Mouse (Mus musculus) spleen, postnatal 10 days (tissue): ENCODE results near the gene Lamb2.

ENCODE experiments used
- DNase-seq, 2 experiments: peaks; one replicate each; pipeline ENCODE4 v3.0.0; 2021 to 2022; ENCODE audit warnings: low spot score in 2 of 2

The Lamb2 gene

DNA sequence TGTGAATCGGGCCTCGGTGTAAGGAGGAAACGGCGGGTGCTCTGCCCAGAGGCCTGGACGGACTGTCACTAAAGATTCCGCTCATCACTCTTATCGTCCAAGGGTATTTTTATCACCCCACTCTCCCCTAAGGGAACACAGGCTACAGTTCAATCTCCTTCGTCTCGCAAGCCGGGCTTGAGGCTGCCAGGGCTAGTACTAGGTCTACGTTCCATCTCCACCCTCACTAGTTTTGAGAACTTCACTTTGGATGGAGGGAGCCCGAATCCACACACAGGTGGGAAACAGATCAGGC, 11.7 kb downstream of the Lamb2 start:
- DNase-seq: no peak

DNA sequence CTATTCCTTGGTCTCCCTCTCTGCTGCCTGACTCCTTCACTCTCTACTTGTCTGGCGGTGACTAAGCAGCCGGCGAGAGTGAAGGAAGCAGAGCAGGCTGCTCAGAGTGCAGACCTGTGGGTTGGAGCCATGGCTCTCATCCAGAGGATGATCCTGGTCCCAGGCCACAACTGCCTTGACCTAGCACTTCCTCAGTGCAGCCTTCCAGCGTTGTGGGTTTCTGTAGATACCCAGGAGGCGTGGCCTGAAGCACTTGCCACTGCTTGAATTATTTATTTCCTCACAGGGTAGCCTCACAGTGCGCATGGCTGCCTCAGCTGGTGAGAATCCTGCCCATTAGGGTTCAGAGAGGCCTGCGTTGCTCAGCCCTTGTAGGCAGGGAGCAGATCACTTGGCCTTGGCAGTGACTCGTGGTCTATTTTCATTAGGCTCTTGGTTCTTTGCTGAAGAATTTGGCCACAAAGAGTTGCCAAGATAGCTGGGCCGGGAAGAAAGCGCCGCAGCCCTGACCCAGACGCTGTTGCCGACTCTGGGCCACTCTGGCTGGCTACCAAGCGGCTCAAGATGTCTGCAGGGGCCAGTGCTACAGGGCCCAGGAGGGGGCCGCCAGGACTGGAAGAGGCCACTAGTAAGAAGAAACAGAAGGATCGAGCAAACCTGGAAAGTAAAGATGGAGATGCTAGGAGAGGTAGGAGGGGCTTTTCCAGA, 12.7 kb downstream of the Lamb2 start:
- peak in 1 of 2 experiments; percentile 37 for DNase-seq

DNA sequence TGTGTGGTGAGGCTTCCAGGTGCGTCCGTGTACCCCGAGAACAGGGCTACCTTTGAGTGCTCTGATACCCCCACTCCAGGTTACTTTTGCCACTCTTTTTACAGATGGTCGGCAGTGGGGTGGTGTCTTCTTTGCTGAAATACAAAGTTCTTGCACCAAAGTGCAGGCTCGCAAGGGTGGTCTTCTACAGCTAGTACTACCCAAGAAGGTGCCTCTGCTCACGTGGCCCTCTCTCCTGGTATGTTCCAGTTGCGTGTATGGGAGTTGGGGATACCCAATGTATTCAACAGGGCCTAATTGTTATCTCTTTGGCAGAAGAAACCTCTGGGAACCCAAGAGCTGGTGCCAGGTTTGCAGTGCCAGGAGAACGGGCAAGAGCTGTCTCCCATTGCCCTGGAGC, 13.7 kb downstream of the Lamb2 start:
- no peak for DNase-seq

DNA sequence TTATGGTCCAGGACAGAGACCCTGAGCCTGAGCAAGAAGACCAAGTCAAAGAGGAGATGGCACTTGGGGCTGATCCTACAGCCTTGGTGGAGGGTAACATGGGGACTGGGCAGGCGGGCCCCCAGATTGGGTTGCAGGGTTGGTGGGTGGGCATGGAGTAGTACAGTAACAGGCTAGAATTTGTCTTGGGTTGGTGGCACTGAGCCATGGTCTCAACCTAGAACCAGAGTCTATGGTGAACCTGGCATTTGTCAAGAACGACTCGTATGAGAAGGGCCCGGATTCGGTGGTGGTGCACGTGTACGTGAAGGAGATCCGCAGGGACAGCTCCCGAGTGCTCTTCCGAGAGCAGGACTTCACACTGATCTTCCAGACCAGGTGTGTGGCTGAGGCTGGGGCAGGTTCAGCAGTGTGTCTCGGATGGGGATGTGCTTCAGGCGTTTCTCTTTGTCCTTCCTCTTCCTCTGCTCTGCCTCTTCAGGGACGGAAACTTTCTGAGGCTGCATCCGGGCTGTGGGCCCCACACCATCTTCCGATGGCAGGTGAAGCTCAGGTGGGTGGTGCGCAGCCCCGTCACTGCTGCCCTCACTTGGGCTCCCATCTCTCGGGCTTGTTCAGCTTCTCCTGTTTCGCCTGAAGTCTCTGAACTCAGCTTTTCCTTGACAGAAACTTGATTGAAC, 14.8 kb downstream of the Lamb2 start:
- DNase-seq: no peak

DNA sequence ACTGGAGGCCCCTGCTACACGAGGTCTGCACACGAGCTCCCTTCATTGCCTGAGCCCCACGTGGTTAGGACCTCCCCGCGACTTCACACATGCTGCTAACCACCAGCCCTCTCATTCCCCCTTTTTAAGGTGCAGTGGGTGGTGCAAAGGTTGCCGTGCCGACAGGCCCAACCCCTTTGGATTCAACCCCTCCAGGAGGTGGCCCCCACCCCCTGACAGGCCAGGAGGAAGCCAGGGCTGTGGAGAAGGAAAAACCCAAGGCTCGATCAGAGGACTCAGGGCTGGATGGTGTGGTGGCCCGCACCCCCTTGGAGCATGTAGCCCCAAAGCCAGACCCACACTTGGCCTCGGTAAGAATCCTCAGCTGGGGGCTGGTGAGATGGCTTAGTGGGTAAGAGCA, 15.4 kb downstream of the Lamb2 start:
- DNase-seq: no peak

DNA sequence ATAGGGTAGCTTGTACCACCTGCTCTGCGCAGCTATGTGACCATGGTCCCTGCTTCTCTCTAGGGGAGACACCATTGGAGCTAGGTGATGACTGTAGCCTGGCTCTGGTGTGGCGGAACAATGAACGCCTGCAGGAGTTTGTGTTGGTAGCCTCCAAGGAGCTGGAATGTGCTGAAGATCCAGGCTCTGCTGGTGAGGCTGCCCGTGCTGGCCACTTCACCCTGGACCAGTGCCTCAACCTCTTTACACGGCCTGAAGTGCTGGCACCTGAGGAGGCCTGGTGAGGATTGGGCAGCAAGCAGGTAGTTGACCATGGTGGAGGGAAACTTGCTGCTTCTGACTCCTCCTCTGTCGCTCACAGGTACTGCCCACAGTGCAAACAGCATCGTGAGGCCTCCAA, 19.7 kb downstream of the Lamb2 start:
- DNase-seq: no peak

DNA sequence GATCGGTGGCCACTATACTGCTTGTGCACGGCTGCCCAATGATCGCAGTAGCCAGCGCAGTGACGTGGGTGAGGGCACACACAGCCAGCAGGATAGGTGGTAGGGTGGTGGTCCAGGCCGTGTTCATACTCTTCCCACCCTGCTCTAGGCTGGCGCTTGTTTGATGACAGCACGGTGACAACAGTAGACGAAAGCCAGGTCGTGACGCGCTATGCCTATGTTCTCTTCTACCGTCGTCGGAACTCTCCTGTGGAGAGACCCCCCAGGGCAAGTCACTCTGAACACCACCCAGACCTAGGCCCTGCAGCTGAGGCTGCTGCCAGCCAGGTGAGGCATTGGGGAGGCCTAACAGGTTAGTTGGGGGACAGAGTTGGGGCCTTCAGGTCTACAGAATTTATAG, 20.4 kb downstream of the Lamb2 start:
- no peak for DNase-seq

DNA sequence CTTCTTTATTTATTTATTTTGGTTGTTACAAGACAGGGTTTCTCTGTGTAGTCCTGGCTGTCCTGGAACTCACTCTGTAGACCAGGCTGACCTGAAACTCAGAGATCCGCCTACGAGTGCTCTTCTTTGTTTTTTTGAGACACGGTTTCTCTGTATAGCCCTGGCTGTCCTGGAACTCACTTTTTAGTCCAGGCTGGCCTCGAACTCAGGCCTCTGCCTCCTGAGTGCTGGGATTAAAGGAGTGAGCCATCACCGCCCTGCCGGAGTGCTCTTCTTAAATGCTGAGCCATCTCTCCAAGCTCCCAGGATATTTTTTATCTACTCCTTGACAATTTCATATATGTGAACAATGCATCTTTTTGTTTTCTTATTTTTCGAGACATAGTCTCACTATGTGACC, 27.4 kb downstream of the Lamb2 start:
- peak in 1 of 2 experiments; percentile 10 for DNase-seq

DNA sequence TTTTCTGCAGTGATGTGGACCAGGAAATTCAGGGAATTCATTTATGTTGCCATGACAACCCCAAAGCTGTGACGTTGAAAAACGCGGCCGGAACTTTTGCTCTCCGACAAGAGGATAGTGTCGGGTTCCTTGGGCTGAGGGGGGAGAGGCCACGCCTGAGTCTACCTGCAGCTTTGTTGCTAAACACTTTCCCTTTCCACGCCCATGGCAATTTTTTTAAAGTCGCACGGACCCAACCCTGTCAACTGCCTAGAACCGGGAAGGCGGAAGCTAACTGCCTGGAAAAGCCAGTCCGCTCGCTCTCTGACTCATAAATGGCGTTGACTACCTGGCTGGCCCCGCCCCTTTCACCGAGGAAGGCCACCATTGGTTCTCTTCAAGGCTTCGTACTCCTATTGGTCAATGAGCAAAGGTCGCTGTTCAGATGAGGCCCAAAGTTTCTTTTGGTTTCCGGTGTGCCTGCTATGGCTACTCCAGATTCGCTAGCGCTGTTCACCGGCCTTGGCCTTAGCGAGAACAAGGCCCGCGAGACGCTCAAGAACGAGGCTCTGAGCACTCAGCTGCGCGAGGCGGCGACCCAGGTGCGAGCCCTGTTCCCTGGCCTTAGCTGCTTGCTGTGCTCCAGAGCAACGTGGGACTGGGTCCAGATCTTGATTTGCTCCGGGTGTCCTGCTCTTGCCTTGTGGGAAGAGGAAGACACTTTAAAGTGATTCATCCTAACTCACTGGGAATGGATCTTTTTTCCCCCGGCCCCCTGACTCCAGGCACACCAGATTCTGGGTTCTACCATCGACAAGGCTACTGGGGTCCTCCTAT, 28.3 kb downstream of the Lamb2 start, which contains the start of gene Qars:
Qars (plus strand) TSS at position 88 of the 816 bp plus-strand sequence.
- DNase-seq: peak; percentile 90 to 97

DNA sequence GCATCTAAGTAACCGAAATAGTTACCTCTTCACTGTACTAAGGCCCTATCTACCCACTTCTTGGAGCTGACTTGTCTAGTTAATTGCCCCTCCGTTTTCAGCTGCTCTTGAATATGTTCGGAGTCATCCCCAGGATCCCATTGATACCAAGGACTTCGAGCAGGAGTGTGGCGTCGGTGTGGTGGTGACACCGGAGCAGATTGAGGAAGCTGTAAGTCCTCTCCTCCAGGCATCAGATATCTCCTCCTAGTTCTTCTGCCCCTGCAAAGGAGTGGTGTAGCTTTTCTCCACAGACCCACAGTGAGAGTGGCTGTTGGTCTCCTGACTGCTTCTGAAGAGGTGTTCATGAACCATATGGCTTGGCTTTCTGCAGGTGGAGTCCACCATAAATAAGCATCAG, 29.2 kb downstream of the Lamb2 start:
- no peak for DNase-seq

DNA sequence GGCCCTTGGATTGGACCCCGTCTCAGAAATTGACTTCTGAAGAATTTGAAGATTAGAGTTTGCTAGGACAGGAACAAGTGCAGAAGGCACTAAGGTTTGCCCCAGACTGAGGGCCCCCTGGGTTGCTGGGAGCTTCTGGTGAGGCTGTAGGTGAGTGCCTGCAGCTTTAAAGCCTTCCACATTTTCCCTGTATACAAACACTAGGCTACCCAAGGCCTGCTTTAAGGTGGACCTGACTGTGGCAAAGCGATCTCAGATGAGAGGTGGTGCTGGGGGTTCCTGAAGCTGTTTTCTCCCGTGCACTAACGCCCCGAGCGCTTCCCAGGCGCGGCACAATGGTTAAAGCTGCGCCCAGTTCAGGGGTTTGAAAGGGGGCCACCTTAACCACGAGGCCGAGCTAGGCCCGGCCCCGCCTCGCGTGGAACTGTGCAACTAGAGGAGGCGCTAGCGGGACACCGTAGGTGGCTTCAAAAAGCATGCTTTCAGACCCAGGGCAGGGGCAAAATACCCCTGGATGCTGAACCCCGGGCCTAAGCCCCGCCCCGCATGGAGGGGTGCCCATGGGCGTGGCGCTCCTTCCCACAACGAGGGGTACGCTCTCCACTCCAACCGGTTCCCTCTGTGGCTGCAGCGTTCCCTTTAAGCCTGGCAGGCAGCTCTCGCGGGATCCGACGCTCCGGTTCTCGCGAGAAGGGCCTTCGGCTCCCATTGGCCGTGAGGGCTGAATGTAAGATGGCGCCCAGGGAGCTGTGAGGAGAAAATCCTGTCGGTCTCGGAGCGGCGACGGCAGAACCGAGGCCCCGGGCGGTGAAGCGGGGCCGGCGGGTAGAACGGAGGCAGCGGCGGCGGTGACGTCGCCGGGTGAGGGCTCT, 37.1 kb downstream of the Lamb2 start, which contains the start of gene Qrich1:
Qrich1 (plus strand) TSS at position 427 of the 872 bp plus-strand sequence.
- DNase-seq: peak; percentile 94

DNA sequence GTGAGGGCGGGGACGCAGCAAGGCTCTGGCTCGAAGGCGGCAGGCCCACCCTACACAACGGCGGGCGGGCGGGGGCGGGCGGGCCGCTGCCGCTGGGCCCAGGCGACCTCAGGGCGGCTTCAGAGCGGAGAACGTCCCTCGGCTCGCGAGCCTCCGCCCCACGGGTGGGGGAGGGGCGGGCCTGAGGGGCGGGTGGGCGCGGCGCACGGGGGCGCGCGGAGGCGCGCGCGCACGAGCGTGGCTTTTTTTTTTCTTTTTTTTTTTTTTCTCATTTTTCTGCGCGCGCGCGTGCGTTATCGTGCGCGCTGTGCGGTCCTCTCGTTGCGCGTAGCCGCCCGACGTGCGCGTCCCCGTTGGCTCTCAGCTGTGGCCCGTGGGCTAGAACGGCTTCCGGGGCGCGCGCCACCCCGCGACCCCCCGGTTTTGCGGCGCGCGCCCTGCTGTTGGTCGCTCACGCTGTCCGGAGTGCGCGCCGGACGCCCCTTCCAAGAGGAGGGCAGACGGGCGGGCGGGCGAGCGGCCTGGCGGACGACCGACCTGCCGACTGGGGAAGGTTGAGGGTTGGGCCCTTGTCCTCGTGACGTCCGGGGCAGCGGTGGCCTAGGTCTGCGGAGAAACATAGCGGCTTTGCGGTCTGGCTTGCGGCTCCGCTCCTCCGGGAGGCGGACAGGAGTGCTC, 37.9 kb downstream of the Lamb2 start:
- DNase-seq: peak; percentile 77 to 92

DNA sequence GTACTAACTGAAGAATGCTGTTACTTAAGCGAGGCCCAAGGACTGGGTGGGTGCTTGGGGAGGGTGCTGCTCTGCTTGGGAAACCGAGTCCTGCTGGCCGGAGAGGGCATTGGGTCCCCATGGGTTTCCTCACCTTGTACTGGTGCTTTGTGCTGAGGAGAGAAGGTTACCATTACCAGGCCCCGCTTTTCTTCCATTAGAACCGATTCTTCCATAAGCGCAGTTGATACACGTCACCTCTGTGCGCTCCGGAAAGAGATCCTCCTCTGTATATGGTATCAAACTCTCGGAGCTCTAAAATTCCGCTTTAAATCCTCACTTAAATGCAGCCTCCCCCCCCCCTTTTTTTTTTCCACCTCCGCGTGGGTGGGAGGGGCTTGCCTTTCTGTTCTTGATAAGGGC, 38.4 kb downstream of the Lamb2 start:
- peak in 1 of 2 experiments; percentile 60 for DNase-seq

DNA sequence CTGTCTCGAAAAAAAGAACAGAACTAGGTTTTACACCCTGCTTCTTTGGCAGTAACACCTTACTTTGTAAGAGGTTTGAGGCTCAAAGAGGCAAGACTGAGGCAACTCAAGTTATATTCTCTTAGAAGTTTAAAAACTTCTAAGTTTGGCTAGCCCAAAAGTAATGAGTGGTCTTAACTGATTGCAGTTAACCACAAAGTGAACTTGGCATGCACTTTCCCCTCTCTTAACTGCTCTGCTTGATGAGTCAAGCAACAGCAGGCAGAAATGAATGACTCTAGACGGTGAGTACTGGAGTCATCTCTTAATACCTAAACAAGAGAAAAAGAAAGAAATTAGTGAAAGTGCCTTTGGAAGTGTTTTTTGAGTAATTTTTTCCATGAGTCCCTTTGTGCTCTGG, 42.1 kb downstream of the Lamb2 start:
- DNase-seq: no peak

DNA sequence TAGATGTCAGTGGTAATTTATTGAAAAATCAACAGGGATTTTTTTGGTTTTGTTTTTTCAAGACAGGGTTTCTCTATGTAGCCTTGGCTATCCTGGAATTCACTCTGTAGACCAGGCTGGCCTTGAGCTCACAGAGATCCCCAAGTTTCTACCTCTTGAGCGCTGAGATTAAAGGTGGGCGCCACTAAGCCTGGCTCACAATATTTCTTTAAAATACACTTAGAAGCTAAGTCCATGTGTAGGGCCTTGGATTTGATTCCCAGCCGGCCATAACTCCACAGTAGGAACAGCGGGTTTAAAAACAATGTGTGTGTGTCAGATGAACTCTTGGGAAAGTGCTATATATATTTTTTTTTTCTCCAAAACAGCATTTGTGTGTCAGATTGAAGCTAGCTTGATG, 43.8 kb downstream of the Lamb2 start:
- no peak for DNase-seq

DNA sequence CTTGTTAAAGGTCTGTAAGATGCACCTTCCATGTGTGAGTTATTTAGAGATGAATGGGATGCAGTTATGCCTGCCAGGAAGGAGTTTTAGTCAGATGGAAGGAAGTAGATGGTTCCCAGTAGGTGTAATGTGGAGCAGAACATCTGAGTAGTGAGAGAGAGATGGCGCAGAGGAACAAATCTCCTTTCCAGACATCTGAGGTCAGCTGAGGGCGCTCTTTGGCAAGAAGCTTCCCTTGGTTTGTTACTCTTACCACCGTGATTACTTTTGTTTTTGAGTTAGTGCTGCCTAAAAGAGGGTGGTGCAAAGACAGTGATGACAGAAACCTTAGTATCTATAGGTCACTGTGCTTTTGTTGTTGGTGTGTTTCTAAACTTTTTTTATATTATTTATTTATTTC, 45.9 kb downstream of the Lamb2 start:
- DNase-seq: no peak

DNA sequence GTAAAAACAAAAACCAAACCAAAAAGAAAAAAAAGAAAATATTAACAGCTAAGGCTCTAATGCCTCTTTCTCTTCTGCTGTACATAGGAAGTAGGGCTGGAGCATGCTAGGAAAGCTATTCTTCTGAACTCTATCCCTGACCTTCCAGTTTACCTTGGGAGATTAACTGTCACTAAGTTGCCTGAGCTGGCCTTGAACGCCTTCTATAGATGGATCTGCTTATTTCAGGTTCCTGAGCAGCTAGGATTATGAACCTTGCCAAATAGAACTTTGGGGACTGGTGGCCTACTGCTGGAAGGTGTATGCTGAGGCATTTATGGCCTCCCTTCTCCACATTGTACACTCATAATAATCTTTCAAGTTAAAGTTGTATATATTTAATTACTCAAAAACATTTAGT, 51.4 kb downstream of the Lamb2 start:
- DNase-seq: no peak

DNA sequence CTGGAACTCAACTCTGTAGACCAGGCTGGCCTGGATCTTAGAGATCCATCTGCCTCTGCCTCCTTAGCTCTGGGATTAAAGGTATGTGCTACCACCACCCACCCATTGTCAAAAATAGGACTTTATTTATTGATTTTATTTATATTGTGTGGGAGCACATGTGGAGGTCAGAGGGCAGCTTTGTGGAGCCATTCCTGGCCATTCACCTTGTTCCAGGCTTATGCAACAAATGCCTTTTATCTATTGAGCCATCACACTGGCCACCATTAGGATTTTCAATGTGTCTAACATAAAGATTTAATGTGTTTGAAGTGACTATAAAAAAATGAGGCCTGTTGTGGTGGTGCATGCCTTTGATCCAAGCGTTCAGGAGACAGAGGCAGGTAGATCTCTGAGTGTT, 52.0 kb downstream of the Lamb2 start:
- DNase-seq: no peak
